Mouse (Mus musculus) right cerebral cortex, adult 2 months (tissue): ENCODE results near the gene Plcxd2.

ENCODE experiments used
- DNase-seq, 2 experiments: peaks; one replicate each; pipeline ENCODE4 v3.0.0; 2021 to 2022; ENCODE audit warnings: low spot score in 2 of 2

Gene Plcxd2

GRCm38 (mm10) chr16:45986236-45986635 lies 23.8 kb downstream of the Plcxd2 start:
- DNase-seq, result no peak

GRCm38 (mm10) chr16:45984610-45985606 lies 25.1 kb downstream of the Plcxd2 start:
- no peak for DNase-seq

- no peak for DNase-seq
Measured at GRCm38 (mm10) chr16:45976251-45976650, 33.8 kb downstream of the Plcxd2 start.

- peak in 1 of 2 experiments; percentile 11 for DNase-seq
Measured at GRCm38 (mm10) chr16:45973959-45974686, 35.9 kb downstream of the Plcxd2 start.

- DNase-seq, result no peak
Measured at GRCm38 (mm10) chr16:45970187-45970586, 39.8 kb downstream of the Plcxd2 start.

GRCm38 (mm10) chr16:45968716-45969115 lies 41.3 kb downstream of the Plcxd2 start:
- DNase-seq, result no peak

GRCm38 (mm10) chr16:45967471-45967870 lies 42.5 kb downstream of the Plcxd2 start:
- DNase-seq, result peak; percentile 78 to 84

GRCm38 (mm10) chr16:45966604-45967003 lies 43.4 kb downstream of the Plcxd2 start:
- no peak for DNase-seq

GRCm38 (mm10) chr16:45964777-45965176 lies 45.2 kb downstream of the Plcxd2 start:
- no peak for DNase-seq

- DNase-seq, result no peak
Measured at GRCm38 (mm10) chr16:45963837-45964236, 46.2 kb downstream of the Plcxd2 start.

- no peak for DNase-seq
Measured at GRCm38 (mm10) chr16:45963088-45963487, 46.9 kb downstream of the Plcxd2 start.

GRCm38 (mm10) chr16:45960978-45961377 lies 49.0 kb downstream of the Plcxd2 start:
- DNase-seq, result no peak

GRCm38 (mm10) chr16:45956390-45956950 lies 53.5 kb downstream of the Plcxd2 start:
- no peak for DNase-seq

GRCm38 (mm10) chr16:45953394-45953793 lies 56.6 kb downstream of the Plcxd2 start, which contains the start of gene Phldb2:
TSS of gene Phldb2 (minus strand) at chr16:45953598.
- no peak for DNase-seq

- DNase-seq, result no peak
Measured at GRCm38 (mm10) chr16:45952501-45952900, 57.5 kb downstream of the Plcxd2 start.

- DNase-seq, result no peak
Measured at GRCm38 (mm10) chr16:45952035-45952434, 58.0 kb downstream of the Plcxd2 start.

GRCm38 (mm10) chr16:45946335-45946734 lies 63.7 kb downstream of the Plcxd2 start:
- DNase-seq, result no peak

- no peak for DNase-seq
Measured at GRCm38 (mm10) chr16:45945649-45946048, 64.4 kb downstream of the Plcxd2 start.

- no peak for DNase-seq
Measured at GRCm38 (mm10) chr16:45945174-45945631, 64.8 kb downstream of the Plcxd2 start.

GRCm38 (mm10) chr16:45942169-45942891 lies 67.7 kb downstream of the Plcxd2 start:
- no peak for DNase-seq

- DNase-seq, result no peak
Measured at GRCm38 (mm10) chr16:45940701-45941100, 69.3 kb downstream of the Plcxd2 start.
